Mouse (Mus musculus): ENCODE measurements around the gene Pwwp2b. TPM values are rescaled to one million over a fixed set of nuclear protein-coding genes. Genes with fewer than 3 reads are reported as not detected.

Gene Pwwp2b
- polyA plus RNA-seq, 1 experiment from 2014 or later, result 6.9 TPM

DNA sequence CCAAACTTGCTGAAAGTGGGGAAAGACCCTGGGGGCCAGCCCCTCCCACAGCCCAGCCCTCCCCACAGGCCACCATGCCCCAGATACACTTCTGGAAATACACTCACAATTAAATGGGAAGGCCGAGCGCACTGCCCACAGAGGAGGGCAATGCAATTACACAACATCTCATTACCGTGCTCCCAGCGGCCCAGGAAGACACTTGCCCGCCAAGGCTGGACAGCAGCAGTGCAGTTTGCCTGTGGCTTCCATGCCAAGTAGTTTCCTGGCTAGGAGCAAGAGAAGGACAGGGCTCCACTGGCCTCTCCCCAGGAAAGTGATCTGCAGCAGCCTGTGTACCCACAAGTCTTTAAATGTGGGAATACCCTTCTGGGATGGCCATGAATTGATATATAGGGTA is 64.4 kb downstream of the Pwwp2b start:
- H3K9ac ChIP-seq (ENCODE audit: low read length), result no peak overlapping the region
- no peak overlapping the region for H3K27ac ChIP-seq (replicated peaks in 1 of 2; ENCODE audit: control insufficient read depth in 1 of 2, insufficient read depth in 1 of 2, low read depth in 2 of 2, low read length in 2 of 2)
- H3K4me1 ChIP-seq (ENCODE audit: control insufficient read depth in 2 of 2, insufficient read depth in 2 of 2, low read length in 2 of 2), result peaks cover 30 to 46% of the 10 kb centered on the region in 2 experiments
- H3K9me3 ChIP-seq (ENCODE audit: control insufficient read depth, low read length), result no peaks in the 10 kb centered on the region
- no peak for ATAC-seq (ENCODE audit: insufficient number of reproducible peaks, insufficient read depth, low FRiP score, low read depth)
- H3K4me3 ChIP-seq (ENCODE audit: control insufficient read depth in 1 of 2, insufficient read depth in 1 of 2, low read depth in 1 of 2, low read length in 2 of 2), result no peak overlapping the region
- no peak overlapping the region for H3K4me2 ChIP-seq (ENCODE audit: low read length)
- WGBS, result 79% methylated on average over 5 of the region's 5 CpGs
- no peaks in the 10 kb centered on the region for H3K36me3 ChIP-seq (ENCODE audit: control insufficient read depth, insufficient read depth, low read length)
- H3K27me3 ChIP-seq (ENCODE audit: control insufficient read depth, insufficient read depth, low read length), result no peaks in the 10 kb centered on the region

- Histone ChIP-seq H3K9me3 (ENCODE audit: control insufficient read depth, low read length) (no peaks in the 10 kb centered on the region), H3K27ac (replicated peaks in 1 of 2; ENCODE audit: control insufficient read depth in 1 of 2, insufficient read depth in 1 of 2, low read depth in 2 of 2, low read length in 2 of 2) (no peak overlapping the region), H3K36me3 (ENCODE audit: control insufficient read depth, insufficient read depth, low read length) (no peaks in the 10 kb centered on the region), H3K4me1 (ENCODE audit: control insufficient read depth in 2 of 2, insufficient read depth in 2 of 2, low read length in 2 of 2) (peaks cover 29 to 50% of the 10 kb centered on the region in 2 experiments), H3K9ac (ENCODE audit: low read length) (no peak overlapping the region), H3K4me2 (ENCODE audit: low read length) (no peak overlapping the region), H3K4me3 (ENCODE audit: control insufficient read depth in 1 of 2, insufficient read depth in 1 of 2, low read depth in 1 of 2, low read length in 2 of 2) (no peak overlapping the region), H3K27me3 (ENCODE audit: control insufficient read depth, insufficient read depth, low read length) (no peaks in the 10 kb centered on the region)
- ATAC-seq (ENCODE audit: insufficient number of reproducible peaks, insufficient read depth, low FRiP score, low read depth), result no peak
- 71% methylated on average over 5 of the region's 5 CpGs for WGBS
These were observed 65.1 kb downstream of the Pwwp2b start for GRCm38 (mm10) chr7:139313413-139313812.

DNA sequence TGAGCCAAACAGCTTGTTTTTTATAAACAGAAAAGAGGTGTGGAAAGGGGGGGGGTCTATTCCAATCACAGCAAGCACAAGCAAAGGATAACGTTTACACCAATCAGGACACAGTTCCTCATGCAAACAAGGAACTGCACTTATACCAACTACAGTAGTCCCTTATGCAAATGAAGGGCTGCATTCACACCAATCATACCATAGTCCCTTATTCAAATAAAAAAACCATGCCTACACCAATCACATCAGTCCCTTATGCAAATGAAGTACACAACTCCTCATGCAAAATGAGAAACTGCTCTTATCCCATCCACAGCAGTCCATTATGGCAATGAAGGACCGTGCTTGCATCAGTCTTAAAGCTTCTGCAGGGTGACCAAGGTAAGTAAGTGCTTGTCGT is 66.4 kb downstream of the Pwwp2b start:
- no peak overlapping the region for H3K27ac ChIP-seq (replicated peaks in 1 of 2; ENCODE audit: control insufficient read depth in 1 of 2, insufficient read depth in 1 of 2, low read depth in 2 of 2, low read length in 2 of 2)
- H3K9ac ChIP-seq (ENCODE audit: low read length), result no peak overlapping the region
- no peak overlapping the region for H3K4me2 ChIP-seq (ENCODE audit: low read length)
- H3K9me3 ChIP-seq (ENCODE audit: control insufficient read depth, low read length), result no peaks in the 10 kb centered on the region
- H3K27me3 ChIP-seq (ENCODE audit: control insufficient read depth, insufficient read depth, low read length), result no peaks in the 10 kb centered on the region
- no peaks in the 10 kb centered on the region for H3K36me3 ChIP-seq (ENCODE audit: control insufficient read depth, insufficient read depth, low read length)
- no peak for ATAC-seq (ENCODE audit: insufficient number of reproducible peaks, insufficient read depth, low FRiP score, low read depth)
- 80% methylated on average over 3 of the region's 3 CpGs for WGBS
- peaks cover 26 to 46% of the 10 kb centered on the region in 2 experiments for H3K4me1 ChIP-seq (ENCODE audit: control insufficient read depth in 2 of 2, insufficient read depth in 2 of 2, low read length in 2 of 2)
- H3K4me3 ChIP-seq (ENCODE audit: control insufficient read depth in 1 of 2, insufficient read depth in 1 of 2, low read depth in 1 of 2, low read length in 2 of 2), result no peak overlapping the region

GRCm38 (mm10) chr7:139319006-139319411 is 70.7 kb downstream of the Pwwp2b start:
- Histone ChIP-seq H3K9me3 (ENCODE audit: control insufficient read depth, low read length) (no peaks in the 10 kb centered on the region), H3K4me3 (ENCODE audit: control insufficient read depth in 1 of 2, insufficient read depth in 1 of 2, low read depth in 1 of 2, low read length in 2 of 2) (no peak overlapping the region), H3K27ac (replicated peaks in 1 of 2; ENCODE audit: control insufficient read depth in 1 of 2, insufficient read depth in 1 of 2, low read depth in 2 of 2, low read length in 2 of 2) (peak overlapping the region; percentile 90 to 92), H3K36me3 (ENCODE audit: control insufficient read depth, insufficient read depth, low read length) (no peaks in the 10 kb centered on the region), H3K27me3 (ENCODE audit: control insufficient read depth, insufficient read depth, low read length) (no peaks in the 10 kb centered on the region), H3K4me1 (ENCODE audit: control insufficient read depth in 2 of 2, insufficient read depth in 2 of 2, low read length in 2 of 2) (peaks cover 24 to 33% of the 10 kb centered on the region in 2 experiments), H3K9ac (ENCODE audit: low read length) (peak overlapping the region; percentile 22), H3K4me2 (ENCODE audit: low read length) (no peak overlapping the region)
- ATAC-seq (ENCODE audit: insufficient number of reproducible peaks, insufficient read depth, low FRiP score, low read depth), result peak; percentile 77
- WGBS, result 9% methylated on average over 1 of the region's 1 CpGs

Other genes with a start within 250 kb of the Pwwp2b start
- 2.7 and 3.4 TPM in 2 replicates for gene Dpysl4, start 162.5 kb upstream of the Pwwp2b start, polyA plus RNA-seq (2014; fragmentation: Nextera tagmentation; extraction: Ambion mirVana)
- 2.7 and 4.8 TPM in 2 replicates for gene Lrrc27, start 35.5 kb upstream of the Pwwp2b start, polyA plus RNA-seq (2014; fragmentation: Nextera tagmentation; extraction: Ambion mirVana)
- gene Stk32c, start 35.2 kb upstream of the Pwwp2b start, polyA plus RNA-seq (2014; fragmentation: Nextera tagmentation; extraction: Ambion mirVana), result 0.19 TPM in 1 of 2 replicates, not detected in the other
- 89.9 and 93.9 TPM in 2 replicates for gene Inpp5a, start 140.6 kb downstream of the Pwwp2b start, polyA plus RNA-seq (2014; fragmentation: Nextera tagmentation; extraction: Ambion mirVana)